In genomic region chr7:140402818-140403217, GRCm38 (mm10) we compare ENCODE assay signal across 34 mouse cellular contexts. TPM values are rescaled to one million over a fixed set of nuclear protein-coding genes. Genes with fewer than 3 reads are reported as not detected.
"Had no signal": no experiment of that assay in that cellular context is flagged by ENCODE, and none has a peak within 500 bp of the region (broad histone marks: within the 10 kb centered on the region; RNA-seq: fewer than 3 reads in every experiment).

Gene Olfr531 (minus strand): TSS chr7:140402918.

- H3K9ac ChIP-seq: embryonic facial prominence, embryonic 12.5 days; embryonic facial prominence, embryonic 13.5 days; embryonic facial prominence, embryonic 15.5 days; forebrain, embryonic 12.5 days; forebrain, embryonic 13.5 days; forebrain, embryonic 15.5 days; forebrain, postnatal 0 days had no signal

- H3K4me2 ChIP-seq: embryonic facial prominence, embryonic 12.5 days; embryonic facial prominence, embryonic 13.5 days; embryonic facial prominence, embryonic 15.5 days; forebrain, embryonic 12.5 days; forebrain, embryonic 13.5 days; forebrain, embryonic 15.5 days had no signal

- DNase-seq: cerebellum, adult 8-10 months; cerebellum, adult 9-10 months; cerebellum, adult 9-11 months; cerebellum, postnatal 10 days; cerebellum, postnatal 14 days; cerebellum, postnatal 25 days; cerebellum, postnatal 36 days; embryo, embryonic 11 days; forebrain, postnatal 0 days; gastrocnemius, adult 2 months; gastrocnemius, postnatal 10 days; gastrocnemius, postnatal 14 days; gastrocnemius, postnatal 25 days; gastrocnemius, postnatal 36 days; heart, adult 11 months; heart, adult 18-20 months; heart, adult 2 months had no signal

- ATAC-seq: forebrain, embryonic 13.5 days; forebrain, embryonic 14.5 days; forebrain, embryonic 15.5 days; forebrain, embryonic 16.5 days; forebrain, postnatal 0 days had no signal

- H3K27ac ChIP-seq: embryonic facial prominence, embryonic 10.5 days; embryonic facial prominence, embryonic 12.5 days; embryonic facial prominence, embryonic 13.5 days; embryonic facial prominence, embryonic 15.5 days; forebrain, embryonic 10.5 days; forebrain, embryonic 12.5 days; forebrain, embryonic 13.5 days; forebrain, embryonic 15.5 days; gastrocnemius, adult 2 months; heart, adult 2 months had no signal

- H3K36me3 ChIP-seq: embryonic facial prominence, embryonic 10.5 days; embryonic facial prominence, embryonic 12.5 days; embryonic facial prominence, embryonic 13.5 days; embryonic facial prominence, embryonic 15.5 days; forebrain, embryonic 10.5 days; forebrain, embryonic 12.5 days; forebrain, embryonic 15.5 days had no signal

- H3K27me3 ChIP-seq: embryonic facial prominence, embryonic 12.5 days; embryonic facial prominence, embryonic 13.5 days; embryonic facial prominence, embryonic 15.5 days; forebrain, embryonic 12.5 days; forebrain, embryonic 13.5 days; forebrain, embryonic 15.5 days had no signal

- H3K4me1 ChIP-seq: embryonic facial prominence, embryonic 10.5 days; embryonic facial prominence, embryonic 12.5 days; embryonic facial prominence, embryonic 13.5 days; embryonic facial prominence, embryonic 15.5 days; forebrain, embryonic 10.5 days; forebrain, embryonic 12.5 days; forebrain, embryonic 13.5 days; forebrain, embryonic 15.5 days had no signal

- H3K4me3 ChIP-seq: embryonic facial prominence, embryonic 10.5 days; embryonic facial prominence, embryonic 12.5 days; embryonic facial prominence, embryonic 13.5 days; embryonic facial prominence, embryonic 15.5 days; erythroblast, embryonic 14.5 days; forebrain, embryonic 10.5 days; forebrain, embryonic 12.5 days; forebrain, embryonic 13.5 days; forebrain, embryonic 15.5 days; gastrocnemius, adult 2 months; heart, adult 2 months had no signal

- H3K9me3 ChIP-seq: embryonic facial prominence, embryonic 10.5 days; embryonic facial prominence, embryonic 12.5 days; embryonic facial prominence, embryonic 13.5 days; embryonic facial prominence, embryonic 15.5 days; forebrain, embryonic 12.5 days; forebrain, embryonic 13.5 days; forebrain, embryonic 15.5 days had no signal

RNA-seq across cellular contexts. Expression of gene Olfr531, which starts in this region (rescaled TPM):
- polyA plus RNA-seq: cortical plate, adult 2 months; embryonic facial prominence, embryonic 10.5 days; embryonic facial prominence, embryonic 11.5 days; embryonic facial prominence, embryonic 12.5 days; embryonic facial prominence, embryonic 13.5 days; embryonic facial prominence, embryonic 14.5 days; embryonic facial prominence, embryonic 15.5 days; erythroblast, embryonic 14.5 days; forebrain, embryonic 10.5 days; forebrain, embryonic 11.5 days; forebrain, embryonic 12.5 days; forebrain, embryonic 13.5 days; forebrain, embryonic 14.5 days; forebrain, embryonic 15.5 days; forebrain, embryonic 16.5 days; forebrain, postnatal 0 days; frontal cortex, adult 2 months; gonadal fat pad, adult 2 months; heart, adult 2 months had no signal
